Mouse (Mus musculus) right cerebral cortex, postnatal 25 days (tissue): ENCODE data around the gene Bcl7c.
"Not testable (repeated sequence)": the region's sequence is repeated elsewhere in the genome, so short reads cannot be mapped to it uniquely, and the experiment has no call there.

Source experiments
- DNase-seq: peaks from one replicate; pipeline ENCODE4 v3.0.0; 2022

The Bcl7c gene

GRCm38 (mm10) chr7:127641260-127641659 is 67.5 kb downstream of the Bcl7c start:
- DNase-seq: no peak

DNA sequence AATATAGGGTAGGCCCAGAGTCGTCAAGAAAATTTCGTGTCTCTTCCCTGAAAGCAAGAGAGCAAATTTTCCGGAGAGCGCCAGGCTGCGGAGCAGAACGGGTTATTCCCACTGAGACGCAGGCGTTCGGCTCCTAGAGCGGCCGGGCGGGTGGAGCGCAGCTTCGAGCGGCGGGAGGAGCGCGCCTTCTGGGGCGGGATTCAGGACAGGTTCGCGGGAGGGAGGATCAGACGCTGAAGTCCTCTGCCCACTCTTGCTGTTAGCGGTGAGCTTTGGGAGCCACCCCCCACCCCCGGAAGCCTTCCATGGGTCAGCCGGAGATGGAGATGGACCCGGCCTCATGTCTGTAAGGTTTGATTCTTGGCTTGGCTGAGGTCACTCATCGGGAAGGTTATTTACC is 71.8 kb downstream of the Bcl7c start:
- peak; percentile 82 for DNase-seq

DNA sequence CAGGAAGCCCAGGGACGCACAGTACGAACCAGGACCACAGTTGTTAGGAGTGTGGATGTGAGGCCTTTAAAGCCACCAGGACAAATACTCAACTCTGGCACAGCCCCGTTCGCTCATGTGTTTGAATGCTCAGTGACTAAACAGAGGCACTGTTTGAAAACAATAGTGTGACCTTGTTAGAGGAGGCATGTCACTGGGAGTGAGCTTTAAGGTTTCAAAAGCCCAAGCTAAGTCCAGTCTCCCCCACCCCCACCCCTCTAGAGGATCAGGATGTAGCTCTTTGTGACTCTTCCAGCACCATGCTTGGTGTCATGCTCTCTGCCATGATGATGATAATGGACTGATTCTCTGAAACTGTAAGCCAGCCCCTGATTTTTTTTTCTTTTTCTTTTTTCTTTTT is 77.3 kb downstream of the Bcl7c start:
- DNase-seq: no peak

DNA sequence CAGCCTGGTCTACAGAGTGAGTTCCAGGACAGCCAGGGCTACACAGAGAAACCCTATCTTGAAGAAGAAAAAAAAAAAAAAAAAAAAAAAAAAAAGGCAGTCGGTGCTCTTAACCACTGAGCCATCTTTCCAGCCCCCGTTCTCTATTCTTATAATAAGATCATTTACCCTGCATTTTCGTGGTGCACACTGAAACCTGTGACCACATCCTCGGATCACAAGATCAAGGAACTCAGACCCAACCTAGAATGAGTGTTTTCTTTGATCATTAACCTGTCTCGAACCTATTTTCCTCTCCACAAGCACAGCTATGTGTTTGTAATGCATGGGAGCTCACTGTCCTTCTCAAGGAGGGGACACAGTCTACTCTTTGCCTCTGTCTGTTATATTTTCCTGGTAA is 80.1 kb downstream of the Bcl7c start:
- DNase-seq: no peak

- DNase-seq: no peak
Observed at GRCm38 (mm10) chr7:127626471-127626870, 82.3 kb downstream of the Bcl7c start.

GRCm38 (mm10) chr7:127626039-127626438 is 82.7 kb downstream of the Bcl7c start:
- DNase-seq: no peak

DNA sequence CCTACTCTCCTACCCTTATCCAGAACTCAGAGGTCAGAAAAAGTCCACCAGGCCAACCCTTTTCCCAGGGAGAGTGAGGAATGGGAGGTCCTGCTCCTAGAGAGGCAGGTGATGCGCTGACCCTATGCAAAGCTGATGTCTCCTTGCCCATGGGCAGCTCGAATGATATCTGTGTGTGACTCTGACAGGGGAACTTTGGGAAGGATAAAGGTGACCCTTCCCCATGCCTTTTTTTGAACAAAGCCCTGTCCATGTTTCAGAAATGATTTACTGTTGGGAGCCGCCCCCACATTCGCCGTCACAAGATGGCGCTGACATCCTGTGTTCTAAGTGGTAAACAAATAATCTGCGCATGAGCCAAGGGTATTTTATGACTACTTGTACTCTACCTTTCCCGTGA is 90.3 kb downstream of the Bcl7c start:
- DNase-seq: not testable (repeated sequence)

DNA sequence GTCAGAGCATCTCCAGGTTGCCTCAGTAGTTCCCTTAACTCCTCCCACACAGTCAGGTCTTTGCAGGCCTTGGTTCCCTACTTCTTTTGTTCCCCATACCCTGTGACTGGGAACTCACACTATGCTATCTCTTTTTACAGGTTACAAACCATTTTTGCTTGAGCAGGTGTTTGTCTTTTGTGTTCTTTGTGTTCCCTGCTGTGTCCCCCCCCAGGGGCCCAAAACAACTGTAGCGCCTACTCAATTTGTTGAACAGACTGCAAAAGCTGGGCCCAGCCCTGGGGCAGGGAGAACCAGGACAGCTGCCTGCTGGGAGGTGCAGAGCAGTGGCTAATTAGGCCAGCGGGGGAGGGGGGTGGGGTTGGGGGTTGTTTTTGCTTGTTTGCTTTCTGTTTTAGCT is 90.8 kb downstream of the Bcl7c start:
- no peak for DNase-seq

DNA sequence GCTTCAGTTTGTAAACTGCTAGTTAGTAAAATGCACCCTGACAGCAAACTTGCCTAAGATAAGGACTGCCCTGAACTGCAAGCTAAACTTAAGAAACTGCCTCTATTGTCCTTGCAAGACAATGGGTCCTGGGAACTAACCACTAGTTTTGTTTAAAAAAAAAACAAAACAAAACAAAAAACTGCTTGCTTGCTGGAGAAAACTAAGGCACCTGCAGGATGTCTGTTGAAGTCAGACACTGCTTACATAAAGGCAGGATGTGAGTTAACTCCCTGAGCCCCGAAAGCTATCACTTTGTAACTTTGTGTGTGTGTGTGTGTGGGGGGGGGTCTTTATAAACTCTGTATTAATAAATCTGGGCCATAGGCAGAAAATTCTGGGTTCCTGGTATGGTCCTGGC is 91.9 kb downstream of the Bcl7c start:
- no peak for DNase-seq

DNA sequence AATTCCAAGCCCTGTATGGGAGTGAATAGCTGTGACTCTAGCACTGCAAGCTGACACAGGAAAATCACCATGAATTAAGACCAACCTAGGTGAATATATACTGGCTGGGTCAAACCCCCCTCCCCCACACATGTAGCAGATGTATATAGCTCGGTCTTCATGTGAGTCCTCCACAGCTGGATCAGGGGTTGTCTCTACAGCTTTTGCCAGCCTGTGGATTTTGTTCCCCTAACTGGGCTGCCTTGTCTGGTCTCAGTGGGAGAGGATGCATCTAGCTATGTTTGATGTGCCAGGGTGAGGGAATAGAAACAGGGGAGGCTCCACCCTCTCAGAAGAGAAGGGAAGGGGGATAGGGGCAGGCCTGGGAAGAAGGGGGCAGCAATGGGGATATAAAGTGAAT is 92.4 kb downstream of the Bcl7c start:
- DNase-seq: no peak

DNA sequence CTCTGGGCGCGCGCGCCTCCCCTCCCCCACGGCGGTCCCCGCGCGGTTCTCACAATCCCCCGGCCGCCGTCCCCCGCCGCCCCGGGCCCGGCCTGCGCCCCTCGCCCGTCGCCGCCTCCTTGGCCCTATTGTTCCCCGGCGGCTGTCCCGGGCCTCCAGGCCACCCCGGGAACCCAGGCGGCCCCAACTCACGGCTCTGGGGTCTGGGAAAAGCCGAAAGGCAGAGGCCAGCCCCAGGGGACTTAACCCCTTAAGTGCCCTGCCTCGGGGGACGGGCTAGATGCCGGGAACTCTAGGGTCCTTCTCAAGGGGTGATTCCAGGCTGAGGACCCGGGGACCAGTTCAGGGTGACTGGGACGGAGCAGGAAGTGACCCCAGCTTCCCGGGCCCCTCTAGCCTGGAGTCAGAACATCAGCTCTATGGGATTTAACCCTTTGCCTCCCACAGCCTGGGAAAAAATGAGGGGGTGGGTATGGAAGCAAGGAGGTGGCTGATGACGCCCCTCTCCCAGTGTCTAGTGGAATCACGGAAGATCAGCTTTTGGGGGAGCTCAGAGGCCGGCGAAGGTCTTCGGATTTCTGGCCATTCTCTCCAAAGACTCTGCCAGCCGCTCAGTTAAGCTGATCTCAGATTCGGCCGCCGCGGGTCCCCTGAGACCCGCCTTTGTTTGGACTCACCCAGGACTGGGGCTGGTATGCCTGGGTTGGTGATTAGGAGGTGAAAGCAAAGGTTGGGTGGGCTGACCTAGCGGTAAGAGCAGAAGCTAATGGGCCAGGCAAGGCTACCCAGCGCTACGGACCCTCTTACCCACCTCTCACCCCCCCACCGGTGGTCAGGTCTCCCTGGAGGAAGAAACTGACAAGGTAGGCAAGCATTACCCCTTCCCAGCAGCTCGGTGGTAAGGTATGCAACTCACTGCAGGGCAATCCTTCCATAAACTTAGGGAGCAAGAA is 93.6 kb downstream of the Bcl7c start, which contains the start of gene Zfp629:
Zfp629 (minus strand) TSS at position 907 of the 953 bp plus-strand sequence.
- DNase-seq: peak; percentile 73

- DNase-seq: no peak
Observed at GRCm38 (mm10) chr7:127614511-127614890, 94.2 kb downstream of the Bcl7c start.

GRCm38 (mm10) chr7:127614091-127614490 is 94.6 kb downstream of the Bcl7c start:
- no peak for DNase-seq

- DNase-seq: no peak
Observed at GRCm38 (mm10) chr7:127613501-127613900, 95.2 kb downstream of the Bcl7c start.

- DNase-seq: no peak
Observed at GRCm38 (mm10) chr7:127611561-127611960, 97.2 kb downstream of the Bcl7c start.
